Mouse (Mus musculus) forelimb bud, embryonic 11.5 days (tissue): ENCODE results near the gene Acmsd.
"Not testable (repeated sequence)": the region's sequence is repeated elsewhere in the genome, so short reads cannot be mapped to it uniquely, and the experiment has no call there.

Experiments
- DNase-seq: peaks from one replicate; pipeline ENCODE4 v3.0.0-alpha.2; 2012; ENCODE audit warnings: low read depth, low spot score

The Acmsd gene

GRCm38 (mm10) chr1:127729096-127729495, at the start of gene Acmsd:
Gene Acmsd, plus strand, starts transcription at chr1:127729413.
- DNase-seq = no peak

GRCm38 (mm10) chr1:127679498-127680133, 49.6 kb upstream of the Acmsd start, which contains the start of gene Tmem163:
Gene Tmem163, minus strand, starts transcription at chr1:127679548.
- peak; percentile 54 for DNase-seq

- no peak for DNase-seq
These were observed 32.7 kb upstream of the Acmsd start for GRCm38 (mm10) chr1:127696533-127696932.

- no peak for DNase-seq
These were observed 27.0 kb upstream of the Acmsd start for GRCm38 (mm10) chr1:127702187-127702586.

GRCm38 (mm10) chr1:127706269-127706668, 22.9 kb upstream of the Acmsd start:
- no peak for DNase-seq

GRCm38 (mm10) chr1:127716441-127716840, 12.8 kb upstream of the Acmsd start:
- no peak for DNase-seq

- DNase-seq = no peak
These were observed 10.9 kb upstream of the Acmsd start for GRCm38 (mm10) chr1:127718290-127718689.

GRCm38 (mm10) chr1:127723596-127723995, 5.6 kb upstream of the Acmsd start:
- no peak for DNase-seq

GRCm38 (mm10) chr1:127731086-127731485, 1.9 kb downstream of the Acmsd start:
- no peak for DNase-seq

- DNase-seq = no peak
These were observed 3.2 kb downstream of the Acmsd start for GRCm38 (mm10) chr1:127732435-127732834.

- DNase-seq = no peak
These were observed 3.6 kb downstream of the Acmsd start for GRCm38 (mm10) chr1:127732841-127733240.

- DNase-seq = no peak
These were observed 6.1 kb downstream of the Acmsd start for GRCm38 (mm10) chr1:127735356-127735755.

GRCm38 (mm10) chr1:127750401-127751102, 21.3 kb downstream of the Acmsd start:
- DNase-seq = no peak

- no peak for DNase-seq
These were observed 26.6 kb downstream of the Acmsd start for GRCm38 (mm10) chr1:127755806-127756205.

- DNase-seq = no peak
These were observed 27.3 kb downstream of the Acmsd start for GRCm38 (mm10) chr1:127756331-127757163.

GRCm38 (mm10) chr1:127757164-127757545, 27.9 kb downstream of the Acmsd start:
- not testable (repeated sequence) for DNase-seq

- DNase-seq = no peak
These were observed 36.3 kb downstream of the Acmsd start for GRCm38 (mm10) chr1:127765468-127765867.

GRCm38 (mm10) chr1:127766741-127767140, 37.5 kb downstream of the Acmsd start:
- no peak for DNase-seq

- DNase-seq = no peak
These were observed 44.1 kb downstream of the Acmsd start for GRCm38 (mm10) chr1:127773198-127773802.

- peak; percentile 99 for DNase-seq
These were observed 44.7 kb downstream of the Acmsd start, which contains the start of gene Ccnt2 for GRCm38 (mm10) chr1:127773803-127774500. Gene Ccnt2, plus strand, starts transcription at chr1:127774164.

GRCm38 (mm10) chr1:127774501-127774880, 45.3 kb downstream of the Acmsd start:
- peak; percentile 19 for DNase-seq
